Mouse (Mus musculus): Measurements from ENCODE around the gene Usp51.
"Not testable (repeated sequence)": the region's sequence is repeated elsewhere in the genome, so short reads cannot be mapped to it uniquely, and the experiment has no call there.

The Usp51 gene

DNA sequence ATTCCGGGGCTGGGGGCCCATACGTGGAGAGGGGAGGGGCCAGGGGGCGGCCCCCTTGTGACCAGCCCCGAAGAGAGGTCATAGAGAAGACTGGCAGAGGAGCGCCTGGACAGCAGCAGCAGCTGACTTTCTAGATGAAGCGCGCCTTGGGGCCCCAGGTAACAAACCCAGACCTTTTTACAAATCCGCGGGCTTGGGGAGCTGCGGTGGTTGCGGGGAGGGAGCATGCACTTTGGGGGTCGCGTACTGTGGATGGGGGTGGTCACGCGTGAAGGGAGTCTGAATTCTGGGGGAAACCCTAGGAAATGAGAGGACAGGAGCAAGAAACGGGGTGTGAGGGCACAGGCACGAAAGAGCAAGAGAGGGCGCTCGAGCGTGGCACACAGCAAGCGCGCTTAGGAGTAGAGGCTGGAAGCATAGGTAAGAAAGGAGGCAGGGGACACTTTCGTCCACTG lies at the start of gene Usp51:
Gene Usp51 (plus strand): TSS at position 83 of the 455 bp plus-strand sequence.
- DNase-seq: peak; percentile 56

DNA sequence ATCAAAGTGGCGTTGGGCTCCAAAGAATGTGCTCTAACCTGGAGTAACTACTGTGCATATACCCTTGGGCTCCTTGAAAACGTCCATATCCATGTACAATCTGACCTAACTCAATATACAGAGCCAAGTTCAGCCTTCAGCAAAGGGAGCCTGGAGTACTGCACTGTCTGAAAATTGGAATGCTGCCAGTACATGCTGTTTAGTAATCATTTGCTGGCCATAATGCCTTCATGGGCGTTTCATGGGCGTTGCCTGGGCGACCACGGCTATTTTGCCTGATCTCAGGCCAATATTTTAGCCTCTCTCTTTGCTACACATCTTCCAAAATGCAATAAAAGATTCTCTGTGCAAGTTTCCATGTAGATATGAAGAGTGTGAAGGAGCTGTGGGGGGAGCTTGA lies 36.7 kb upstream of the Usp51 start:
- no peak for DNase-seq

DNA sequence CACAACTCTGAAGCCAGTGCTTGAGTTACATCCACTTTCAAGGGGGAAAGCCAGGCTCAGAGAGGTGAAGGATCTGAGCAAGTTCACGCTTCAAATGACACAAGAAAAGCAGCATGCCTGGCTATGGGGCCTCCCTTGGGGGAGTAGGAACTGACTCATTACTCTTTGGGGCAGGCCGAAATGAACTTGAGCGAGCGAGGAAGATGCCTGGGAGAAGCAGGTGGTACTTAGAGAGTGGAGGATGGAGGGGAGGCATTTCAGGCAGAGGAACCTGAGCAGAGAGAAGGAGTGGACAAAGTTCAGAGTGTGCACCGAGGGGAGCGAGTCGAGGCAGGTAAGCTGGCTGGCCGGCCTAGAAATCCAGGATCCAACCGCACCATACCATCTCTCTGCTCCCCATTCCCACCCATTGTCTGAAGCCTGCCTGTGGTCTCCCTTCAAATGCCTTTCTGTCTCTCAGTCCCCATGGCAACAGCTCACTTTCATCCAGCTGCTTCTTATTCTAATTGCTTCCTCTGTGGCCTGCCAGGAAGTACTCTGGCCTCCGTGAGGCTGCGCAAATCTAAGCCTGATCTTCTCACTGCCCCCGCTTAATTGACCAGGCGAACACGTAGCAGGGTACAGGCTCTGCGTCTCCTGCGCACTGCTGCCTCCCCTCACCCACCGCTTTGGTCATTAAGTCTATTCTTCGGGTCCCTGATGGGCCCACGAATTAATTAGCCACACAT lies 32.6 kb upstream of the Usp51 start:
- DNase-seq: not testable (repeated sequence)

DNA sequence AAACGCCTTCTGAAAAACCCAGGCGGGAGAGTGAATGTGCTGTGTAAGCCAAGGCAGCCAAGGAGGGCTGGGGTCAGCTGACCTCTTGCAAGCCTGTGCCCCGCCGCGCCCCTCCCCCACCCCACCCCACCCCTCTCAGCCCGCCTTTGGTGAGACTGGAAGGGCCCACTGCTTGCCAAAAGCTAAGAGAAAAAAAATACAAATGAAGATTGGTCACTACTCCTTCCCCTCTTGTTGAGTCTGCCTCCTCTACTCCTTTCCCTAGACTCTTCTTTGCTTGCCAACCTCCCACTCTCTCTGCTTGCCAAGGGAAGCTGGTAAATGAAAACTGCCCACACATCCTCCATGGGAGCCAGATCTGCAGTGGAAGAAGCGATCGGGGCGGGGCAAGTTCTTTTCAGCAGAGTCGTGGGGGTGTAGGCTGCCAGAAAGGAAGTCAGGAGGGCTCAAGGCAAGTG lies 32.0 kb upstream of the Usp51 start:
- DNase-seq: no peak

DNA sequence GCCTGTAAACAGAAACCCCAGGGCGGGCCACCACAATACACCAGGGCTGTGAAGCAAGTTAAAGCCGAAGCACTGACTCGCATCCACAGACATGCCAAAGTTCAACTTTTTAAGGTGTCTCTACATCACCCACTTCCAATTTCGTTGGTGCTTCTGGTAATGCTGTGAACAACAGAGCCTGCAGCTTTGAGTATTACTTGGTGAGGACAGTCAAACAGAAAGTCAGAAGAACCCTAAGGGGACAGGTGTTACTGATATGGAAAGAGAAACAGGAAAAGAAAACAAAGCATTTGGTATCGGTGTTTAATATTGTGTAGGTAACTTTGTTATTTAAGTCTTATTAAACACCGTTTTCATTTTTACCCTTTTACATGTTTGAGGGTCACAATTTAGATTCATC lies 29.7 kb upstream of the Usp51 start:
- no peak for DNase-seq

DNA sequence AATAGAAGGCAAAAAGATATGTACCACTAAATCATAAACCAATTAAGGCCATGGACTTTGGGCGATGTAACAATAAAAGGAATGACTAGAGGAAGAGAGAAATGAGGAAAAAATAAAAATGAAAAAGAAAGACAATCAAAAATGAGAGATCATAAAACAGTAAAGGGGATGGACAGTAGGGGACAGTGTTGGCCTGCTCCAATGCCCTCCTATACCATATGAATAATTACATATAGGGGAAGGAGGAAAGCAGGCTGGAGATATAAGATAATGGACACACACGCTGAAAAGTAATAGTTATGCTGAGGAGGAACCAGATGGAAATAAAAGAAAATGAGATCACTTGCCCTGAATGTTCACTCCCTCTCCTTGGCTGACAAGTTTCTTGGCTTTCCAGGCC lies 21.3 kb upstream of the Usp51 start:
- no peak for DNase-seq

DNA sequence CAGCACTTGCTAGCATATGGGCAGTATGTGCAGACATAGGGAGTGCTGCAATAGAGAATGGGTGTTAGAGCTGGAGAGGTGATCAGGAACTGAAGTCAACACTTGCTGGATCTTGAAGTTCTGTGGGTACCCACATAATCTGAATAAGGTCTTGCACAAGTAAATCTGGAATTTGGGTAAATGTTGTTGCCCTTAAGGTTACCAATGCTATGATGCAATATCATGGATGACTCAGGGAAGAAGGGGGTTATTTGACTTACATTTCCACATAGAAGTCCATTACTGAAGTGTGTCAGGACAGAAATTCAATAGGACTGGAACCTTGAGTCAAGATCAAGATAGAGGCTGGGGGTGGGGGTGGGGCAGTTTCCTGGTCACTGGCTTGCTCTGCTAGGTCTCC lies 16.4 kb upstream of the Usp51 start:
- DNase-seq: not testable (repeated sequence)

DNA sequence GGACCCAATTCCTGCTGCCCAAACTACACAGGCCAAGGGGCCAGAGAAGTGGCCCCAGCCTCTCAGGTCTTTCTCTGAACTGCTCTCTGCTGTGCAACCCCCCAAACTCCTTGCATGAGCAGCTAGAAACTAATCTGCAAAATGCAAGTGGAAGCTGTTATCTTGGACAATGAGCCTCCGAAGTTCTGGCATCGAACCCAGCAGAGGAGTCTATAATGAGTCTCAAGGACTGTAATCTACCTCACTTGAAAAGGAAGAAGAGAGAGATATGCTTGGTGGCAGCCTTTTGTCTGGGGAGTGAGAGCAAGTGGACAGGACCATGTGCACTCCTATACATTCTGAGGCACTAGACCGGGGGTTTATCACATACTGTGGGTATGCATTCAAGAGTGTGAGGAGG lies 10.2 kb upstream of the Usp51 start:
- not testable (repeated sequence) for DNase-seq

DNA sequence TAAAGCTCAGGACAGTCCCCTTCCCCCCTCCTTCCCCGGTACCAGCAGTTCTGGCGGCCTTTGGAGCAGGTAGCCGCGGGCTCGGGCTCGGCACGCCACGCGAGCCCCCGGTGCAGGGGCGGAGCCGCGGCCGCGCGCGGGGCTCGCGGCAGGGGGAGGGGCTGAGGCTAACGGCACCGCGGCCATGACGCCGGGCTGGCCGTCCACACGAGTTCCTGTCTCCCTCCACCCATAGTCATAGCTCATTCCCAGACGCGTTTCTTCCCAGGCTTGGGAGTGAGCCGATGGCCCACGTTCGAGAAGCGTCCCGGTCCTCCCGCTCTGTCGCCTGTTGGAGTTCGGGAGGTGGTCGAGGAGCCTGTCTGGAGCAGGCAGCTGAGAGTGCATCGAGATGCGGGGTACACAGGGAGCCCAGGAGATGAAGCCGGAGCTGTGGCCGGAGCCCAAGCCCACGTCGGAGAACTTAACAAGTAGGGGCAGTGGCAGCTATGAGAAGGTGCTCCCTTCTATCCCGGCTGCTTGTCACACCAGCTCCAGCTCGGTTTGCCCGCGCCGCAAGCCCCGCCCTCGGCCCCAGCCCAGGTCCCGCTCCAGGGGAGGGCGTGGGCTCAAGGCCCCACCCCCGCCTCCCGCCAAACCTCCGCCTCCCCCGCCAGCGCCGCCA lies 884 bp downstream of the Usp51 start:
- DNase-seq: peak; percentile 80

DNA sequence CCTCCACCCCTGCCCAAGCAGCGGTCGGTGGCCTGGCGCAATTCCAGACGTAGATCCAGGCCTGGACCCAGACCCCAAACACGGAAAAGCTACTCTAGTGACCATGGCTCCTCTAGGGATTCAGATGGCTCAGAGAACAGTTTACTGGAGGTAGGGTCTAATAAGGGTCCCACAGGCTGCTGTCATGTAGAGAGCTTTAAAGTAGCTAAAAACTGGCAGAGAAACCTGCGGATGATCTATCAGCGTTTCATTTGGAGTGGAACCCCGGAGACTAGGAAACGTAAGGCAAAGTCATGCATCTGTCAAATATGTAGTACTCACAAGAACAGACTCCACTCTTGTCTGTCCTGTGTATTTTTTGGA lies 1.4 kb downstream of the Usp51 start:
- no peak for DNase-seq

DNA sequence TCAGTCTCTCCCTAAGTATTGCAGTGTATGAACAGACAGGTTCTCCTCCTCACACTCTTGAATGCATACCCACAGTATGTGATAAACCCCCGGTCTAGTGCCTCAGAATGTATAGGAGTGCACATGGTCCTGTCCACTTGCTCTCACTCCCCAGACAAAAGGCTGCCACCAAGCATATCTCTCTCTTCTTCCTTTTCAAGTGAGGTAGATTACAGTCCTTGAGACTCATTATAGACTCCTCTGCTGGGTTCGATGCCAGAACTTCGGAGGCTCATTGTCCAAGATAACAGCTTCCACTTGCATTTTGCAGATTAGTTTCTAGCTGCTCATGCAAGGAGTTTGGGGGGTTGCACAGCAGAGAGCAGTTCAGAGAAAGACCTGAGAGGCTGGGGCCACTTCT lies 19.0 kb downstream of the Usp51 start:
- DNase-seq: not testable (repeated sequence)

DNA sequence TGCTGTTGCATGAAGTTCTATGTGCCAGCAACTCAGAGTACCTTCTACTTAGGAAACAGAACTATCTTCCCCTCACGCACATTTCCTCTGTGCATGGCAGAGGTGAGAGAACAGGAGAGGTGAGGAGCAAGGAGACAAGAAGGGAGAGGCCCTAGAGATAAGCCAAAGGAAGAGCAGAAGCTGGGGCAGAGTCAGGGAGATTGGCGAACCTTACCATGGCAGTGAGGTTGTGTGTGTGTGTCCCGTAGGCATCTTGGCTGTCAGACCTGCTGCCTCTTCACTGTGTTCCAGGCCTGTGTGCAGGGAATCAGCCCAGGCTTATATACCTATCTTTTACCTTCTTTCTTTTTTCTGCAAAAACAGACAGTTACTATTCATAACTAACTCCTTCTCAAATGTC lies 19.4 kb downstream of the Usp51 start:
- not testable (repeated sequence) for DNase-seq

DNA sequence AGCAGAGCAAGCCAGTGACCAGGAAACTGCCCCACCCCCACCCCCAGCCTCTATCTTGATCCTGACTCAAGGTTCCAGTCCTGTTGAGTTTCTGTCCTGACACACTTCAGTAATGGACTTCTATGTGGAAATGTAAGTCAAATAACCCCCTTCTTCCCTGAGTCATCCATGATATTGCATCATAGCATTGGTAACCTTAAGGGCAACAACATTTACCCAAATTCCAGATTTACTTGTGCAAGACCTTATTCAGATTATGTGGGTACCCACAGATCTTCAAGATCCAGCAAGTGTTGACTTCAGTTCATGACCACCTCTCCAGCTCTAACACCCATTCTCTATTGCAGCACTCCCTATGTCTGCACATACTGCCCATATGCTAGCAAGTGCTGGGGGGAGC lies 25.3 kb downstream of the Usp51 start:
- not testable (repeated sequence) for DNase-seq

DNA sequence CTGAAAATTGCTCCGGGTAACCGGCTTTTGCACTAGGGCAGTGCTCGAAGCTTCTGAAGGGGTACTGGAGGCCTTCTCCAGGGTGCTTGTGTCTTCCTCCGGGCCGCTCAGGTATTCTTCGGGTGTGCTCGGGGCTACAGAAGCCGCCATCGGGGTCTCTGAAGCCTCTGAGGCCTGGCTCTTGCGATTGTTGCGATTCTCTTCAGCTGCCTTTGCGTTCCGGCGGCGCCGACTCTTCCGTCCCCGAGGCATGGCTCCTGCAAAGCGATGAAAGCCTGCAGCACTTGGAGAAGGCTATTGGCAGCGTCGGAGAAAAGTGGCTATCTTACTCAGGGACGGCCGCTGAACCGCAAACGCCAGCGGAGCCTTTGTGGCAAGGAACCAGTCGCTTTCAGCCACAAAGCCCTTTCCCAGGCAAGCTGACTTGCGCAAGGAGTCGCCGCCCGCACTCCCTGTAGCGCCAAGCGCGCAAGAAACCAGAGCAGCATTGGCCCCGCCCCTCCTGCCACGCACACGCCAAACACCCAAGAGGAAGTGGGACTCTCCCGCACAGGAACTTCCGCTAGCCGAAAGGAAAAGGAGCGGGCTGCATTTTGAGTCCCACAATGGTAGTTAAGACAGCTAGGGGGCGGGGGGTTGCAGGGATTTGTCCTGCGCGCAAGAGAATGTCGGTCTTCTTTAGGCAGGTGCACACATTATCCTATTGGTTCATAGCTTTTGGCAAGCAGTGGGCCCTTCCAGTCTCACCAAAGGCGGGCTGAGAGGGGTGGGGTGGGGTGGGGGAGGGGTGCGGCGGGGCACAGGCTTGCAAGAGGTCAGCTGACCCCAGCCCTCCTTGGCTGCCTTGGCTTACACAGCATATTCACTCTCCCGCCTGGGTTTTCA lies 31.1 kb downstream of the Usp51 start, which contains the start of gene Mageh1:
Gene Mageh1 (minus strand): TSS at position 489 of the 885 bp plus-strand sequence.
- DNase-seq: peak; percentile 65

DNA sequence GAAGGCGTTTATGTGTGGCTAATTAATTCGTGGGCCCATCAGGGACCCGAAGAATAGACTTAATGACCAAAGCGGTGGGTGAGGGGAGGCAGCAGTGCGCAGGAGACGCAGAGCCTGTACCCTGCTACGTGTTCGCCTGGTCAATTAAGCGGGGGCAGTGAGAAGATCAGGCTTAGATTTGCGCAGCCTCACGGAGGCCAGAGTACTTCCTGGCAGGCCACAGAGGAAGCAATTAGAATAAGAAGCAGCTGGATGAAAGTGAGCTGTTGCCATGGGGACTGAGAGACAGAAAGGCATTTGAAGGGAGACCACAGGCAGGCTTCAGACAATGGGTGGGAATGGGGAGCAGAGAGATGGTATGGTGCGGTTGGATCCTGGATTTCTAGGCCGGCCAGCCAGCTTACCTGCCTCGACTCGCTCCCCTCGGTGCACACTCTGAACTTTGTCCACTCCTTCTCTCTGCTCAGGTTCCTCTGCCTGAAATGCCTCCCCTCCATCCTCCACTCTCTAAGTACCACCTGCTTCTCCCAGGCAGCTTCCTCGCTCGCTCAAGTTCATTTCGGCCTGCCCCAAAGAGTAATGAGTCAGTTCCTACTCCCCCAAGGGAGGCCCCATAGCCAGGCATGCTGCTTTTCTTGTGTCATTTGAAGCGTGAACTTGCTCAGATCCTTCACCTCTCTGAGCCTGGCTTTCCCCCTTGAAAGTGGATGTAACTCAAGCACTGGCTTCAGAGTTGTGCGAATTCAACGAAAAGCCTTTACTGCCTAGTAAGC lies 31.9 kb downstream of the Usp51 start:
- not testable (repeated sequence) for DNase-seq
